Mouse (Mus musculus): ENCODE results near the gene Slc7a11.

Gene Slc7a11

DNA sequence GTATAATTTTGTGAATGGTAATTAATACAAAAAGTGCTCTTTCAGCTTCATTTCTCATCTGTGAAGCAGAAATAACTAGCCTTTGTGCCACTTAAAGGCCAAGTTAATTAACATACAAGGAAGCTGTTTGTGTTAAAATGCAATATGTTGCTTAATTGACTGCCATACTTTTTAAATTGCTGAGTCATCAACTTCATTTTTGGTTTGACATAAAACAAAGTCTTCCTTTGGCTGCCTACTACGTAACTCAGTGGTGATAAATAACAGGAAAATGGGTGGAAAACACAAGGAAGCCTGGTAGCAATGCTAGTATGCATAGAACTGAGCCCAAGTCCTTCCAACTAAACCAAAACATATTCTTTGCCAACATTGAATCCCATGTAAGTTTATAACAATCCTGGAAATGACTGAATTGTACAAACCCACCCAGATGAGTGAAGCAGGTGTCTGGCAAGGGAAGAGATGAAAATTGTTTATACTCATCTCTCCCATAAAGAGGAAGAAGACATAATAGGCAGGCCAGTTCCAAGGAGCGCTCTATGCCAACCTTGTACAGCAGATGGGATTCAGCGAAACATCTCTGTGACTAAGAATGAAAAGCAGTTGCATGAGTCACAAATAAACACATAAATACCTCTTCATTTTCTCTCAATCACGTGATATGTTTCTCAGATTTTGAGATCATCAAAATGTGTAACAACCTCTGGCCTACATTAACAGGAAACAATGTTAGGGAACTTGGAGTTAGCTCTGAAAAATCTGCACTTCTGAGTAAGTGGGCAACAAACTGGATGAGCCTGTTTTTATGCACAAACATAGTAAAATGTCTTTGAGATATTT lies 459.8 kb downstream of the Slc7a11 start:
- no peak for DNase-seq (ENCODE audit: low spot score)

DNA sequence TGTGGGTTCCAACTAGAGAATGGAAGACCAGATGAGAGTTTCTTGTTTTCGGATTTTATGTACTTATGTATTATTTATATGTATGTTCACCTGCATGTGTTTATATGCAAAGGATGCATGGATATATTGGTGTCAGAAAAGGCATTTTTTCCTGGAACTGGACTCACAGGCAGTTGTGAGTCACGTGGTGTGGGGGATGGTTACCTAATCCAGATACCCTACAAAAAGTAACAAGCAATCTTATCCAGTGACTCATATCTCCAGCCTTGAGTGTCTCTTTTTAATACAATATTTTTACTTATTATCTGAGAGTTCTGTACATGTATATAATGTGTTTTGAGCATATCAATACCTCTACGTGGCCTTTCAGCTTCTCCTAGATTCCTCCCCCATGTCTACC lies 469.4 kb downstream of the Slc7a11 start:
- DNase-seq (ENCODE audit: low spot score): no peak

DNA sequence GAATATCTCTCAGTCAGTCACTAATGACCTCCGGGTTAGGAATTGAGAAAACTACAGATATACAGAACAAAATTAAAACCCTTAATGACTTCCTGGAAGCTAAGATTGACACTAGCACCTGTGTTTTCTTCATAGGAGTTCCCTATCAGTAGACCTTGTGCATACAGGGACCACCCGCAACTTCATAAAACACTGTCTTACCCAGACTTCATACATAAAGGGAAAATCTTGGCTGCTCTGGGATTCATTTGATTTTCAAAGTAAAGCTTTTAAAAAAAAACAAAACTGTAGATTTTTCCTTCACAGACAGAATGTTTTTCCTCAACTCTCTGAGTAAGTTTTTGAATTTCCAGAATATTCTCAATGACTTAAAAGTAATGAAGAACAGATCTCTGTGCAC lies 477.8 kb downstream of the Slc7a11 start:
- no peak for DNase-seq (ENCODE audit: low spot score)

DNA sequence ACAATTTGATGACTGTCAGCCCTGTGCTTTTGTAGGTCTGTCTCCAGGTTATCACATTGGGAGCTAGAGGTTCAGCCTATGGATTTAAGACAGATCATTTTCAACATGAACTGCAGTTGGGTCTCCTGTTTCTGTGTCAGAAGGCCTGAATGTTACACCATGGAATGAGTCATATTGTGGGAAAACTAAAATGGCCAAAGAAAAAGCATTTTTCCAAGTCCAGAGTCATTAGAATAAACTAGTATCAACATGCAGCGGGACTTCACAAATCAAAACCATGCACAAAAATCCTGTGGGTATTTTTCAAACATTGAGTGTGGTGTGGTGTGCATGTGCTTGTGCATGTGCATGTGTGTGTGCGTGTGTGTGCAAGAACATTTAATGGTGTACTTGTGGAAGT lies 482.8 kb downstream of the Slc7a11 start:
- DNase-seq (ENCODE audit: low spot score): no peak

DNA sequence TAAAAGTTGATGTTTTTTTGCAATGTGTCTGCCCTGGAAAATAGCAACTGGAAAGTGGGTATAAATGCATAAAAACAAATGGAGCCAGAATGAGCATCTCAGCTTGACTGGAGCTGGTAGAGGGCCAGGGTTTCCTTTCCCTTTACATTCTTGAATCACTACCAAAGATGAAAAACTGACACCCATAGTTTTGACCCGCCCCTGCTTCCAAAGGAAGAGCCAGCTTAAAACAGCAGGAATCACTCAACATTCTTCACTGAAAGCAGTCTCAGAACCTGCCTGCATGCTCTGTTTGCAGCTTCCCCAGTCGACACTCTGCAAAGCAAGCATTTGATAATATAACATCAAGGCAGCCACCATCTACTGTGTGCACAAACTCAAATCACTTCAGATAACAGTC lies 496.6 kb downstream of the Slc7a11 start:
- no peak for DNase-seq (ENCODE audit: low spot score)

DNA sequence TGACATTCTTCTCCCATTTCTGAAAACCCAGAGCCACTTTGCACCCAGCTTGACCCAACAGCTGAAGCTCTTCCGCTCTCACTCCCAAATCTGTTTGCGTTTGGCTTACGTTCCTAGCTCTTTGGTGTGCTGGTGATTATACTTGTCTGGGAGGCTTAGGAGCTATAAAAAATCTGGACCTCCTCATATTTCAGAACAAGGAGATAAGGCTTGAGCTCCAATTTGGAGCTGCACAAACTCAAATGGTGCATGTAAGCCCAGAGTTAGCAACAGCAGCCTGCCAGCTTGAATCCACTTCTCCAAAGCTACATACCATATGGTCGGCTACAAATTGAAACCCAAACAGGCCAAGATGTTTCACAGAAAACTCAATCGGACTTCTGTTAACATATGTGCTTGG lies 498.6 kb downstream of the Slc7a11 start:
- DNase-seq (ENCODE audit: low spot score): no peak

DNA sequence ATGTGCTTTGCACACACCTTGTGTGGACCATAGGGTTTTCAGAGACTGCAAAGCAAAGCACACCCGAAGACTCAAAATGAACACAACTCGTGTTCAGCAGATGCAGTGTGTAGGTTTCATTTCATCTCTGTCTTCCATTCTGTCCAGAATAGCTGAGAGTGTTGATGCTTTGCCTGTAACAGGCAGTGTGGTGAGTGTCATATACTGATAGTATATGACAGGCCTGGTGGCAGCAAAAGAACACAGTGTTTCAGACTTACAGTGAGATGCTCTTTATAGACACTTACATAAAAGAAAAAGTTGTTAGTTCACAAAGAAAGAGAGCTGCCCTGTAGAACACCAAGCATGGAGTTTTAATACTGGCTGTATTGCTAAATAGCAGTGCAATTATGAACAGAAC lies 505.8 kb downstream of the Slc7a11 start:
- DNase-seq (ENCODE audit: low spot score): no peak

DNA sequence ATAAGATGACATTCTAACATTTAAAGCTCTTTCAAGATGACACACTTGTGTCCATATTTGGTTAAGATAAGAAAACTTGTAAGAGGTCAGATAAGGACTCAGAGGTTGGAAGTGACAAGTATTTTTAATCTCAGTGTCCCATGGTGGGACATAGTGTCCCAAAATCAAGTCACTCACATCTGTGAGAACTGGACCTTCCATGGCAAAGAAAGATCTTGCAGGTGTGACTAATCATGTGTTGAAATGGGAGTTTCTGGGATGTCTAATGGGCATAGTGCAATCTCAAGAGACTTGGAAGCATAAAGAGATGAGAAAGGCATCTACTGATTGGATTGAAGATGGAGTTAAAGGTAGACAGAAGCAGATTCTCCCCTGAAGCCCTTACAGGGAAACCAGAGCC lies 513.9 kb downstream of the Slc7a11 start:
- DNase-seq (ENCODE audit: low spot score): no peak

DNA sequence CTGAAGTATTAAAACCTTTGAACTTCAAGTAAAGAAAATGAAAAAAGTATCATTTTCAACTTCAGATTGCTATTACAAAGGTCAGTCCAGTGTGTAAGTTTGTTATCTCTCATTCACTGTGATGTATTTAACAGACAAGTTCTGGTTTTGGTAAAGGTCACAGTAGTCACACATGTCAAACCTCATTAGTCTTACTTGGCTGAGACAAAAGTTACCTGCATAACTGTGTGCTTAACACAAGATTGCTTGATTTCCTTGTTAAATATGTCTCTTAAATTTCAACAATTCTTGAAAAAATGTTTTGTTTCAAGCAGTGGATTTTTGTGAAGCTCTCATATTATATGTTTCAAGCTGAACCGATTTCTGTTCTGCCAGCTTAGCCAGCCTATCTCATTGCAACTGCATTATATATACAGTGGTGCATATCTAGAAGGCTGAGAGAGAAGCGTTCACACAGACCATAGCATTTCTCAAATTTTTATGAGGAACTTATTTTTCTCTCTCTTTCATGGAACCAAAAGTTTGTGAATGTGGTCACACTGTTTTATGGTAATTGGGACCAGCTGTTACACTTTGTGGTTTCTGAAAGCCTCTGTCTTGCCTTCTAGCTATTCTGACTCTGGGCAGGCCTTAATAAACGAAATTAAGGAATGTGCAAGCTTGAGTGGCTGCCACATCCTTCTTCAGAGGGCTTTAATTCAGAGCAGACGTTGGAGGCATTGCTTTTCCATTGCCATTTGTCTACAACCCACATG lies 514.7 kb downstream of the Slc7a11 start:
- no peak for DNase-seq (ENCODE audit: low spot score)

DNA sequence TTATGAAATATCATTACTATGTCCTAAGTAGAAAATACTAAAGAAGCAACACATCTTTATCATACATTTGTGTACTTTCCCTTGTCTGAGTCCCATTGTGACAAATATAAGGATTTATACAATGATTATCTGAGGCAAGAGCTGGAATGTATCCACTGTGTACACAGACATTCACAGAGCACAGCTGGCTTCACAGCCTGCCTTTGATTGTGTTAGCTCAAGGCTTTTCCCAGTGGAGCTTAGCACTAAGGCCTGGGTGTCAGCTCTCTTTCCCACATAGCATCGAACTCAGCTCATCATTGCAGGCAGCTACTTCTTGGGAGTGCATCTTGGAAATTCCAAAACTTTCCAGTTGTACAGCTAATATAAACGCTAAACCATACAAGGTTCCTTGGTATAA lies 529.5 kb downstream of the Slc7a11 start:
- DNase-seq (ENCODE audit: low spot score): no peak

DNA sequence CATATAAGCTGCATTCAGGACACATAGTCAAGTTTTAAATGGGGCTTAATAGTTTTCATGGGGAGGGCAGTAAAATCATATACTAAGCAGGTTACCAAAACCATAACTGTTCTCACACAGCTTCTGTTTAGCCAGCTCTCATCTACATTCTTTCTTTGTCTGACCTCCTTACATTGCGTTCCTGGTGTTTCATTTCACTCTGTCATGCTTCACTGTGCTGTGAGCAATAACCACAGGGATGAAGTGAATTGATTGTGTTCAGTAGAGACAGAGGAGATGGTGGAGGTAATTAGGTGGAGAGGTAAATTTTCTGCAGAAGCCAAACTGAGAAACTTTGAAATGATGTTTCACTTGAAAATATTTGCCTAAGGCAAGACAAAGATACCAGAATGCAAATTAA lies 532.5 kb downstream of the Slc7a11 start:
- no peak for DNase-seq (ENCODE audit: low spot score)

DNA sequence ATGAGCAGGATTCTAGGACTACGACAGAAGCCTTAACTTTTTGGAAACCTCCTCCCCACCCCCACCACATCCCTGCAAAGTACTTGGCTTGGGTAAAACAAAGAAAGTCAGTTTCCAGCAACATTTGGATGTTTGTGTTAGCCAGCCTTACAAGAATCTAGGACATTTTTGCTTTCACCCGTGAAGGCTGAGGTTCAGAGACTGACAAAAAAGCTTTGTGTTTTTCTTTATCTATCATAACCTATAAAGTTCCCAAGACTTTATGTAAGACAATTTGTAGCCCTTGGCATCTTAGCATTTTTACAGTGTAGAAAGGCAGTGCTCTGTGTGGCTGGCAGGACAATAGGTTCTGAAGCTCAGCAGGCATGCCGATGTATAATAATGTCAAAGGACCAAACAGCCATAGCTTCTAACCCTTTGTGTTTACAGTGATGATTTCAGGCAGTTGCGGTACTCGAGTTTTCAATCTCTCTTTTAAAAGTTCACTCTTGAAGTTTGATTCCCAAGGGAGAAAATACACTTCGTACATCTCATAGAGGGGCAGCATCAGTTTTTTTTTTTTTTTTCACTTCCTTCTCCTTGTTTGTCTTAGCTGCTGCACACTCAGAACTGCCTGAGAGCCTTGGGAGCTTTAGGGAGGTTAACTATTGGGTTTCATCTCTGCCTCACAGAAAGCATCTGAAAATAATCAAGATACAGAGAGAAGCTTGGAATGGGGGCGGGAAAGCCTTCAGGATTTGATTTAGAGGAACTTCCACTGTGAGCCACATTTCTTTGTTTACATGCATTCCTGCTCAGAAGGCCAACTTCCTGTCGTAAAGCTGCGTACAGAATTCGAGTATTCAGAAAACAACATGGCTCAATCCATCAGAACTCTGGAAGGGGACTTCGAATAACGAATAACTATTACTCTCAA lies 534.7 kb downstream of the Slc7a11 start:
- no peak for DNase-seq (ENCODE audit: low spot score)

DNA sequence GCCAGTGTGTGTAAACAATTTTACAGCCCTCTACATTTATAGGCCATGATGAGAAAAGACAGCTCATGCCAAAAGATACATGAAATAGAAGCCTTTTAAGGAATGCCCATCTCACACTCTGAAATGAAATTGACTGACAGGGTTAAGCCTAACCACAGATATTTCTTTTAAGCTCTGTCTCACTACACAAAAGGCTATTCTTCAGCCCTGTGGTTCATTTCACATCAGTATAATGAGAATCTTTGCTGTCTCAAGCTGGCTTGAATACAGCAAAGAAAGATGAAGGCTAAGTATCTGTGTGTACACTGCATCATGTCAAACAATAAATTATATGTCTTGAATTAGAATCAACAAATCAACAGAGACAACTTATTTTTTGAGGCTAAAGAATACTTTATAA lies 549.5 kb downstream of the Slc7a11 start:
- no peak for DNase-seq (ENCODE audit: low spot score)

DNA sequence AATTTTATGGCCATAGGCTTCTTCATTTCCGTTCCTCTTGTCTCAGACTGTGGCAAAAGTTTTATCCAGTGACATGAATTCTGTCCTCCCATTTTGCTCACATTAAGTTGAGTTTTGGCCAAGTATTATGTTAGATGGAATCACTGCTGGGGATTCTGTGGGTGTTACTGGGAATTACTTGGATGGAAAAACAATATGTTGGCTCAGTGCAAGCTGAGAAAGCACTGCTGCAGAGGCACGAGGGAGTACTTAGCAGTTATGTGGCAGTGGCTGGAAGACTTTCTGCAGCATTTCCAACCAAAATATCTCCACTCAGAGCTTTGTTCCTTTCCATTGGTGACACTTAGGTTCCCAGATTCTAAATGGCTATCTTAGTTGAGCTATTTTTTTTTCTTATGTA lies 556.1 kb downstream of the Slc7a11 start:
- no peak for DNase-seq (ENCODE audit: low spot score)

DNA sequence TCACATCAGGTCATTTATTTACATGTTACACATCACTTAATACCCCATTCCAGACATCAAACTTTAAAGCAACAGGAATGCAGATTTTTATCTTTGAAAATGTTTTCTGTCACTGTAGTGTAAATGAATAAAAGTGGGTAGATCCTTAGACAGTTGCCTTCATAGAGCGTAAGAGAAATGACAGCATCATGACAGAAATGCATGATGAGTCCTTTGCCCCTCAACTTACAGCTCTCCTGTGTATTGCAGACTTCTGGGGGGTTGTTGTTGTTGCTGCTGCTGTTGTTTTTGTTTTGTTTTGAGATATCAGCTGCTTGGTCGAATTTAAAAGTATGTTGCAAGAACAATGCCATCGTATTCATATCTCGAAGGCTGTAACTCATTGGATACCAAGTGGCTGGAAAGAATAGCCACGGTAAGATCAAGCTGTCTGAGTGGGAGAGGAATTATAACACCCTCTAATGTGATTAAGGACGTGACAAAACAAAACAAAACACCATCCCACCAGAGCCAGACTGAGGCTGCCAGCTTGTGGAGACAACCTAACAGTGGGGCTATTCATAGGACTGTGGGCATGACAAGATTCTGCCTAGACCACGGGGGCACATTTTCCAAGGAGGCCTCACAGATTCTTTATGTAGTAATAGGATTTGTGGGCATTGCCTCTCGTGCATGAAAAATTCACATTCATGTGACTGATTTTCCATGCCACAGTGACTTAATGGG lies 557.0 kb downstream of the Slc7a11 start:
- DNase-seq (ENCODE audit: low spot score): no peak

DNA sequence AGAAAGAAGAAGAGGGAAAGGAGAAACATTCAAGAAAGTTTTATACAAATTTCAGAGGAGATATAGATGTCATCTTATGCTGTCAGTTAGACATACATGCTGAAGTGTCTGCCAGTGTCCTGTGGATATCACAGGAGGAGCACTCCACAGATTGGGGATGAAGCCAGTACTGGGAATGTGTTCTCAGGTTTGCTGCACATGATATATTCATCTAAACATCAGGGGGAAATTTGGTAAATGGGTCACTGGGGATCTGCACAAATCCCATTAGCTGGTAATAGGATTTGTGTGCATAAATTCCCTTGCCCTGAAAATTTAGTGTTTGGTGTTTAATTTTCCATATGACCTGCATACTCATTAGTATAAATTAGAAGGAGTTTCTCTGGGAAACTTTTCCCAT lies 562.9 kb downstream of the Slc7a11 start:
- DNase-seq (ENCODE audit: low spot score): no peak

DNA sequence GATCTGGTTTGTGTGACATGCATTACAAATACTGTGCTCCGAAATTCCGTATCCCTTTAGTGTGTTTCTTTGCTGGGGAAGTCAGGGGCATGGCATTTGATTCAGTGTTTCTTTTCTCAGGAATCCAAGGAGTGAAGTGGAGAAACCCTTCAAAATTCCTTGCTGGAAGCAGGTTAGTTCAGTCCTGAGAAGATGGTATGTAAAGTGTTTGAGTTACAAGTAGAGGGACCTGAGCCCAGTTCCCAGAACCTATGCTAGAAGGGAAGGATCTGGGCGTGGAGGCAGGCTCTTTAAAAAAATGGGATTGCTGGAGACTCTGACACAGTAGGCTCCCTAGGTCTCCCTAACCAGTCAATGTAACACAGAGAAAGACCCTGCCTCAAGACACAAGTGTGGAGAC lies 572.6 kb downstream of the Slc7a11 start:
- no peak for DNase-seq (ENCODE audit: low spot score)

DNA sequence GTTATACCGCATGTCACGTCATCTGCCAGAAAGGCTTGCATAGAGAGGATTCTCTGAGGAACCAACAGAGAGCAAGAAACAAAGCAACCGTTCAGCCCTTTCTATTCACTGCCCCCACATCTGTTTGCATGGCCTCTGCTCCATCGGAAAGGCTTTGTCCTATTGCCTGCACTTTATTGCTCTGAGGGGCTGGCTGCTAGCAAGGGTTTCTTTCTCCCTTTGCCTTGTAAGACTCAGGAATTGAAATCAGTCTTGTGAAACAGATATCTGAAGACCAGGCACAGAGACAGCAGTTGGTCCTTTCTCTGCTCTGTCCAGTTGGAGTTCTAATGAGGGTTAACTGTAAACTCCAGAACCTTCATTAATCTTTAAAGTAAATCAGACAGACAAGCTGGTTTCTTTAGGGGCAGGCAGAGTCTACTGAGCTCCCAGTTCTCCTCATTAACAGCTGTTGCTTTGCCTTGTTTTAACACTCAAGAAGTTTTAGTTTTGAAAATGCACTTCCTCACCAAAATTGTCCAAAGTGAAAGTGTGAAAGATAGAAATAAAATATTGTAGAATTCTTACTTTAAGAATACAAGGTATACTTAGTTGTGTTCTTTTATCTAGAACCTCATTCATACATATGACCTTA lies 575.3 kb downstream of the Slc7a11 start:
- DNase-seq (ENCODE audit: low spot score): no peak

DNA sequence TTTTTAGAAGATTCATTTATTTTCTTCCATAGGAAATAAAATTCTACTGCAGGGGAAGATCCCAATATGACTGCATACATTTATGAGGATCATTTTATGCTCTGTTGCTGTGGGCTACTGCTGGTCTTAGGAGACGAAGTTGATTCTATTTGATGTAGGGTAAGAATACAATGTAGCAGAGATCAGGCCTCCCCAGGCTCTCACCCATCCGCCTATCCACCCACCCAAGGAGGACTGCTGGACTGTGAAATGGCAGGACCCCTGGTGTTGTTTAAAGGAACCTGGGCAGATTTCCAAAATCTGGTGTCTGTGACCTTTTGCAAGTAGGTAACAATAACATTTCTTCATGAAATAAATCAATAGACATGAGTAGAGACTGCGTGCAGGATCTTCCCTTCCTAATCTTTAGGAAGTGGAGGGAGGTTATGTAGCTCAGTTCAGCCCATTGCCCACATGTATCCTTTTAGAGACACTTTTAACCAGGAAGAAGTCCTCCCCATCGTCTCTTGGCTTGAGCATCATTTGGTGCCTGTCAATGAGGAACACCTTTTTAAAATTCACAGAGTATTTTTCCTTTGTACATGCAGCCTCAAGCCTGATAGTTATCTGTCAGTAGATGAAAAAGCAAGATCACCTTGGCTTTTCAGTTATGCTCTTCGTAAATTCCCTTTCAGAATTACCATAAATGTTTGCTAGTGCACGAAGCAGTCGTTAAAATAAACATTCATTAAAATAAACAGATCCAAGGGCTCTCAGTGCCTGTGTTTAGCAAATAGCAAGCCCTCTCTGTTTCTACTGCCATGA lies 576.1 kb downstream of the Slc7a11 start:
- DNase-seq (ENCODE audit: low spot score): no peak

DNA sequence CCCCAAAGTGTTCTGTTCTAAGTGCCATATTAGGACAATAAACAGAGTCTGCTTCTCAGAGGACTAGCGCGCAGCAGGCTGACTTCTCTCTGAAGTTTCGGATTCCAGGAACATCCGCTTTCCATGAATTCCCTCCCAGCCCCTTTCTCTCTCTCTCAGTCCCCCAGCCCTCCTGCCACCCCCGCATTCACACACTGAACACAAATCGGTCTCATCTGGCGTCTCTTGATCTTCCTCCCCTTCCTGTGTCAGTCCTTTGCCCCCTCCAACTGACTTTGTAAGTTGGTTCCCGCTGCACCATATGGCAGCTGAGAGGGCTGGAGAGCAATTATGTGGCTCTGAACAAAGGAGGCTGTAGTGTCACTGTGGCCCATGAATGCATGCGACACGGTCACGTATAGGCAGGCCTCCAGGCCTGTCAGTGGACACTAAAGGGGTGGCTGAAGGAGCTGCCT lies 577.3 kb downstream of the Slc7a11 start:
- no peak for DNase-seq (ENCODE audit: low spot score)
